Mouse (Mus musculus) ZHBTc4 (cell line): Measurements from ENCODE around the gene Clec2h.
A peak's percentile ranks its signal among the peaks of the same experiment; 100 is the strongest.
"Not testable (repeated sequence)": the region's sequence is repeated elsewhere in the genome, so short reads cannot be mapped to it uniquely, and the experiment has no call there.

Experiments
- DNase-seq: peaks from one replicate; pipeline ENCODE4 v3.0.0-alpha.2; 2011; ENCODE audit warnings: low read depth, low spot score

Clec2h gene

GRCm38 (mm10) chr6:128662206-128662605 lies at the start of gene Clec2h:
Clec2h (plus strand) TSS chr6:128662385.
- DNase-seq, result no peak

- no peak for DNase-seq
Observed at GRCm38 (mm10) chr6:128622733-128623132, 39.5 kb upstream of the Clec2h start.

- not testable (repeated sequence) for DNase-seq
Observed at GRCm38 (mm10) chr6:128623433-128623832, 38.8 kb upstream of the Clec2h start, which contains the start of gene Klrb1a. Klrb1a (minus strand) TSS chr6:128623533.

- DNase-seq, result no peak
Observed at GRCm38 (mm10) chr6:128624425-128624824, 37.8 kb upstream of the Clec2h start.

GRCm38 (mm10) chr6:128625246-128625645 lies 36.9 kb upstream of the Clec2h start:
- DNase-seq, result not testable (repeated sequence)

- DNase-seq, result peak; percentile 86
Observed at GRCm38 (mm10) chr6:128629771-128630739, 32.1 kb upstream of the Clec2h start.

GRCm38 (mm10) chr6:128630912-128631905 lies 31.0 kb upstream of the Clec2h start:
- not testable (repeated sequence) for DNase-seq

GRCm38 (mm10) chr6:128640673-128641072 lies 21.5 kb upstream of the Clec2h start:
- no peak for DNase-seq

GRCm38 (mm10) chr6:128641116-128641716 lies 21.0 kb upstream of the Clec2h start:
- DNase-seq, result no peak

GRCm38 (mm10) chr6:128643999-128644398 lies 18.2 kb upstream of the Clec2h start:
- no peak for DNase-seq

GRCm38 (mm10) chr6:128644694-128645093 lies 17.5 kb upstream of the Clec2h start:
- DNase-seq, result not testable (repeated sequence)

- not testable (repeated sequence) for DNase-seq
Observed at GRCm38 (mm10) chr6:128645708-128646107, 16.5 kb upstream of the Clec2h start.

- no peak for DNase-seq
Observed at GRCm38 (mm10) chr6:128649681-128650080, 12.5 kb upstream of the Clec2h start.

GRCm38 (mm10) chr6:128650187-128650586 lies 12.0 kb upstream of the Clec2h start:
- no peak for DNase-seq

- DNase-seq, result not testable (repeated sequence)
Observed at GRCm38 (mm10) chr6:128650827-128651226, 11.4 kb upstream of the Clec2h start.

- no peak for DNase-seq
Observed at GRCm38 (mm10) chr6:128652938-128653337, 9.2 kb upstream of the Clec2h start.

- no peak for DNase-seq
Observed at GRCm38 (mm10) chr6:128661249-128661648, 936 bp upstream of the Clec2h start.

GRCm38 (mm10) chr6:128669936-128670335 lies 7.8 kb downstream of the Clec2h start:
- peak; percentile 80 for DNase-seq

GRCm38 (mm10) chr6:128679574-128679973 lies 17.4 kb downstream of the Clec2h start:
- DNase-seq, result no peak

GRCm38 (mm10) chr6:128701691-128702090 lies 39.5 kb downstream of the Clec2h start:
- DNase-seq, result no peak

GRCm38 (mm10) chr6:128722959-128723358 lies 60.8 kb downstream of the Clec2h start, which contains the start of gene Klrb1:
Klrb1 (minus strand) TSS chr6:128723059.
- DNase-seq, result no peak
